Mouse (Mus musculus): ENCODE measurements around the gene Slbp.

DNA sequence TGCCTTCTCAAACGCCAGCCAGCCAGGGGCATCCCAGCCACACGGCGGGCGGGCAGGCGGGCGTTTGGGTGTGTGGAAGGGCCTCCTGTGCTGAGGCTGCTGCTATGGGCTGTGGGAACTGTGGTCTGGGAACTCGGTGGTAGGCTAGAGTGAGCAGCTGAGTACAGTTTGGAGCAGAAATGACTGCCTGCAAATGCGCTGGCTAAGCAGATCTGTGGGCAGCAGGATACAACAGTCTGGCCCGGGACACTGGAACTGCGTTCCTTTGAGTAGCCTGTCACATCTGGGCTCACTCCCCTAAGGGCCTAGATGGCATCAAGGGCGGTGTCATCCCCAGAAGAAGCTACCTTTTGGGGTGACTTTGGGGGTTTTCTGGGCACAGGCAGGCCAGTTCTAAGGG lies 49.5 kb upstream of the Slbp start:
- TF ChIP-seq CTCF (IDR thresholded peaks at IDR 0.05; ENCODE audit: borderline replicate concordance, control insufficient read depth, extremely low read depth, insufficient read depth, low read length, poor library complexity) = no peak
- TF ChIP-seq POLR2A (IDR thresholded peaks at IDR 0.05; ENCODE audit: control insufficient read depth, extremely low read depth, insufficient read depth, low read length, poor library complexity) = no peak
